Mouse (Mus musculus) small intestine, adult 2 months (tissue): ENCODE results near the gene Ankfn1. TPM values are rescaled to one million over a fixed set of nuclear protein-coding genes. Genes with fewer than 3 reads are reported as not detected.

Experiments
- H3K27ac ChIP-seq: fragments of 200-500 bp; 2 replicates; pipeline ENCODE4 v1.5.1; 2012; ENCODE audit warnings: low read depth, low read length, control low read depth, inconsistent platforms; ENCODE audit not compliant: insufficient read depth
- H3K27me3 ChIP-seq: fragments of 200-500 bp; 2 replicates; pipeline ENCODE4 v1.6.1; 2012; ENCODE audit warnings: mild to moderate bottlenecking, moderate library complexity, low read length, inconsistent platforms; ENCODE audit not compliant: control insufficient read depth, insufficient read depth
- H3K36me3 ChIP-seq: fragments of 200-500 bp; 2 replicates; pipeline ENCODE4 v1.6.1; 2012; ENCODE audit warnings: mild to moderate bottlenecking, low read length, control low read depth, inconsistent platforms; ENCODE audit not compliant: control insufficient read depth, insufficient read depth
- H3K4me1 ChIP-seq: fragments of 200-500 bp; 2 replicates; pipeline ENCODE4 v1.6.1; 2012; ENCODE audit warnings: low read length, inconsistent platforms, mixed read lengths; ENCODE audit not compliant: control insufficient read depth, insufficient read depth, insufficient read length
- H3K4me3 ChIP-seq: fragments of 200-500 bp; 2 replicates; pipeline ENCODE4 v1.5.1; 2012; ENCODE audit warnings: low read depth, mild to moderate bottlenecking, control low read depth, inconsistent platforms, low read length, moderate library complexity
- CTCF ChIP-seq: fragments of 200-500 bp; IDR thresholded peaks from 2 replicates; pipeline ENCODE4 v1.5.1; 2012; ENCODE audit warnings: low read depth, mild to moderate bottlenecking, control low read depth, inconsistent platforms, low read length, moderate library complexity, mixed read lengths; ENCODE audit not compliant: insufficient replicate concordance, insufficient read length; ENCODE audit errors: extremely low read depth
- POLR2A ChIP-seq: fragments of 200-500 bp; IDR thresholded peaks from 2 replicates; pipeline ENCODE4 v1.6.1; 2012; ENCODE audit warnings: low read depth, mild to moderate bottlenecking, control low read depth, inconsistent platforms, low read length, moderate library complexity
- WGBS: fragments of 180-500 bp; shearing (Covaris S2); methylation state at CpG from one replicate; pipeline ENCODE4 v1.1.7; 2018; 5-methylcytosine and 5-hydroxymethylcytosine counted together
- polyA plus RNA-seq: library from polyadenylated mRNA; depleted of rRNA; stranded (reverse); fragments of >200 nt; gene quantifications from 2 replicates; pipeline ENCODE4 v1.2.3, GENCODE M21; 2012

The Ankfn1 gene
- polyA plus RNA-seq, 1 experiment: 0.05 TPM

DNA sequence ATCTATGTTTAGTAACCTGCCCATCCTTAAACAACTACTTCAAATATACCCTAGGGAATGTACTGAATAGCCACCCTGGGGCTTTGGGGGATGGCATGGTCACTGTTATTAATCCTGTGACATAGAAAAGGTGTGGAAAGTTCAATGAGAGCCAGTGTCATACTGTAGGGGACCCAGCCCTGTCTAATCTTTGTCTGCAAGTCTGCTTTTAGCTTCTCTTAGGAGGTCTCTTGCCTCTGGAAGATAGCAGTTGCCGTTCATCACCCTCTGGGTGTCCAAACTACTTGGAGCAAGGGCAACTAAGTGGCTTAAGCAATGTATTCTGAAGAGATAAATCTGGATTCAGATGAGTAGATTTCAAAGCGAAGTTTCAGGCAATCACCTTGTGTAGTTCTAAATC, 357.6 kb downstream of the Ankfn1 start:
- H3K36me3 ChIP-seq: no peaks in the 10 kb centered on the region
- 74% methylated on average over 2 of the region's 2 CpGs for WGBS
- no peaks in the 10 kb centered on the region for H3K4me1 ChIP-seq
- TF ChIP-seq POLR2A (no peak), CTCF (no peak)
- no peaks in the 10 kb centered on the region for H3K27me3 ChIP-seq
- H3K27ac ChIP-seq: no peak overlapping the region
- no peak overlapping the region for H3K4me3 ChIP-seq

DNA sequence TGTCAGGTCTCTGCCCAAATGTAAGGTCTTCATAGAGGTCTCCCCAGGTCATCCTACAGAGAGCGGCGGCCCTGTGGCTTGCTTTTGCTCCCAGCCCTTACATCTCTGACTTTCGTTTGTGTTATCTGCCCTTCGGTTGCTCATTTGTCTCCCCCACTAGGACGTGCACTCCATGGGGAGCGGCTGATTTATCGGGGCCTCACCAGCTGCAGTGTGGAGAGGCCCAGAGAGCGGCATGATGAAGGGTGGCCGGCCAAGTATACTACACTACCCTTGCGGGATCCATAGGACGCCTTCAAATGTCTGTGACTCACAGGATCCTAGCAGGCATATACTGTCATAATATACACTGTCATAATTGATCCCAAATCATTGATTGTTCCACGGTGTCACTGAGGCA, 358.8 kb downstream of the Ankfn1 start:
- H3K27ac ChIP-seq: no peak overlapping the region
- TF ChIP-seq CTCF (no peak), POLR2A (no peak)
- H3K4me3 ChIP-seq: no peak overlapping the region
- no peaks in the 10 kb centered on the region for H3K27me3 ChIP-seq
- 61% methylated on average over 12 of the region's 12 CpGs for WGBS
- no peaks in the 10 kb centered on the region for H3K4me1 ChIP-seq
- H3K36me3 ChIP-seq: no peaks in the 10 kb centered on the region

DNA sequence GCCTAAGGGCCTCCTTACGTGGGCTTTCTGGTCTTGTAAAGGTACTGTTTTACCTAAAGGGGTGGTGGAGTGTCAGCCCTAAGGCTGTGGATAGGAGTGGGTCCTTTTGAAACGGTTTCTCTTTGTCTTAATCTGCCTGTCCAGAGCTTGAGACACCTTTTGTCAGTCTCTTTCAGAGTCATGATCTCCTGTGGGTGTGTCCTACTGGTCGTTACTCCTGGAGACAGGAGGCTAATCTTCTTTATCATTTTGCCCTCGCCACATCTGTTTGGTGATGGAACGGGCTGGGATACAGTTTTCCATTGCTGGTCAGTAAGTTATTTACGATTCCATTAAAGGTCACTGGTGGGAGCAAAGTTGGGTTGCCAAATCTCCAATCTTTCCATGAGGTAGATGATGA, 360.7 kb downstream of the Ankfn1 start:
- H3K4me1 ChIP-seq: no peaks in the 10 kb centered on the region
- H3K27ac ChIP-seq: no peak overlapping the region
- 57% methylated on average over 6 of the region's 6 CpGs for WGBS
- no peaks in the 10 kb centered on the region for H3K36me3 ChIP-seq
- H3K27me3 ChIP-seq: no peaks in the 10 kb centered on the region
- H3K4me3 ChIP-seq: no peak overlapping the region
- TF ChIP-seq POLR2A: no peak

DNA sequence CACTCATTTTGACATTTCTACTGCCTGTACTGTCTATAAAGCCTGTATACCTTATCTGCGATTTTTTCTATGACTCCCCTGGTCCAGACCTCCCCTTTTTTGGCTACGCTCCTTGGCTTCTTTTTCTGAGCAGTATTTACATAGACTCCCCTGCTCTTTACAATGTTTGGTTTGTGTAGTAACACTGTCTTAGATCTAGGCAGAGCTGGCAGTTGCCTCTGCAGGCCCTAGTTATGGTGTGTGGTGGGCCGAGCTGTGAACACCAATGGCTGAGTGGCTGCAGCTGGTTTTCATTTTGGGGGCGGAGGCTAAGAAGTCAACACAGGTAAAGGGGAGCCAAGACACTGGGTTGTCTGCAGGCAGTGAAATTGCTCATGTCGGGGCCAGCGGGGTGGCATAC, 368.7 kb downstream of the Ankfn1 start:
- WGBS: 77% methylated on average over 6 of the region's 6 CpGs

DNA sequence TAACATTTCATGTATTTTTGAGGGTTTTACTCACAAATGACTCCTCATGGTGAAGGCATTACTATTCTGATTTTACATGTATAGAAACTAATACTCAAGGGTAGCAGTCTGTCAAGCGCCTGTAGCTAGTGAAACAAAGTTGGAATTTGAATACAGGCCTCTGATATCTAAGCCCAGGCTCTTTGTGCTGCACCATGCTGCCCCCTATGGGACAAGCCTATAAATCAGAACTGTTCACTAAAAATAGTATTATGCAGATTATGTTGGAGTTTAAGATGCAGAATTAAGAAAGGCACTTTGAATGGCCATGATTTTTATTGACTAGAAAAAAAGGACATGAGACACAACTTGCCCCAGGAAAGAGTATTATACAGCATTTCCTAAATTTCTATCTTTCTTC, 373.0 kb downstream of the Ankfn1 start:
- Histone ChIP-seq H3K36me3 (no peaks in the 10 kb centered on the region), H3K4me1 (no peaks in the 10 kb centered on the region), H3K27me3 (no peaks in the 10 kb centered on the region), H3K27ac (no peak overlapping the region), H3K4me3 (no peak overlapping the region)
- 87% methylated on average over 1 of the region's 1 CpGs for WGBS
- no peak for TF ChIP-seq POLR2A
- TF ChIP-seq CTCF: no peak

More for the DNA sequence above, 368.7 kb downstream of the Ankfn1 start:
- H3K4me1 ChIP-seq: no peaks in the 10 kb centered on the region
- H3K27ac ChIP-seq: no peak overlapping the region
- no peak overlapping the region for H3K4me3 ChIP-seq
- H3K36me3 ChIP-seq: no peaks in the 10 kb centered on the region
- H3K27me3 ChIP-seq: no peaks in the 10 kb centered on the region
- TF ChIP-seq POLR2A (no peak), CTCF (no peak)

DNA sequence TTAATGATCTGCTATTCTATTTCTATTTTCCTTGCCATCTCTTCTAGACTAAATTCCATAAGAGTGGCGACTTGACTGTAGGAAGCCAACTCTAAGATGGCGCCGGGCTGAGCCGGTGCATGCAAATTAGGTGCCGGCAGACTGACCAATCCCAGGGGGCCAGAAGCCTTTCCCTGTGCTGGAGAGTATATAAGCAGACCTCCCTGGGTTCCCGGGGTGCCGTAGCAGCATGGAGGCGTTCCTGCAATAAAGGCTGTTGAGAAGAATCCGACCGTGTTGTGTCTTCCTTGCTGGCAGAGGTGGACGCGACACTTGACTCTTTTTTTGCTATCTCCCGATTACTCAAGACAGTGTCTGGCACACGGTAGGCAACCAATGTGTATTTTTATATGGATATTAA, 374.0 kb downstream of the Ankfn1 start:
- Histone ChIP-seq H3K4me3 (no peak overlapping the region), H3K36me3 (no peaks in the 10 kb centered on the region), H3K4me1 (no peaks in the 10 kb centered on the region), H3K27me3 (no peaks in the 10 kb centered on the region), H3K27ac (no peak overlapping the region)
- 96% methylated on average over 14 of the region's 14 CpGs for WGBS
- no peak for TF ChIP-seq CTCF
- TF ChIP-seq POLR2A: no peak

DNA sequence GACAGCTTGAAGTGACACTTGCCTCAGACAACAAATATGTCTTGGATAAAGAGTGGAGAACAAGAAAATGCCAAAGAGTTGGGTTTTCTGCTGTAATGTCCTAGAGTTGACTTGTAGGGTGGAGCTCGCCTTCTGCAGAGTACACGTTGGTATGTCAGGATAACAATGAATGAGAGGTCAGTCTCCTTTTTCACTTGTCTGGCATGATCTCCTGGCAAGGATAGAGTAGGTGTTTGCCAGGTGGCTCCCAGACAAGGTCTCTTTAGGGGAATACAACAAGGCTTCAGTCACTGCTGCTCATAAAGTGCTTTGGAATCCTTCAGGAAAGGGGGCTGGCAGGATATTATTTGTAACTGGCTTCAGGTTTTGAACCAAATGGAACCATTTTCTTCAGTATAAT, 388.6 kb downstream of the Ankfn1 start:
- TF ChIP-seq CTCF: no peak
- TF ChIP-seq POLR2A: no peak
- WGBS: 56% methylated on average over 2 of the region's 2 CpGs
- no peak overlapping the region for H3K4me3 ChIP-seq

DNA sequence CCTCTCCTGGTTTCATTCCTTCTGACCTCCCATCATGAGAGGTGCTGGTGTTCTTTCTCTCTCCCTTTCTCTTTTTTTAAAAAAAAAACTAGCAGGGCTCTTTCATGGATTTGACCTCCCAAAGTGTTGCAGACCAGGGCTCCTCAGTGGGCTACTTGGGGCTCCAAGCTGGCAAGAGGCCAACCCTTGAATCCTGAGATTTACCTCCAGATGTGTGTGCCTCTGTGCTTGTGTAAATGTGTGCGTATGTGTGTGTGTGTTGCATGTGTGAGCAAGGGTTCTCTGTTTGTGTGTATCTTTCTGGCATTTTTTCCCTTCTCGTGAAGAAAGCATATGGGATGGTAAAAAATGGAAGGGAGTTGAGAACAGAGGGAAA, 394.8 kb downstream of the Ankfn1 start:
- Histone ChIP-seq H3K27ac (no peak overlapping the region), H3K36me3 (no peaks in the 10 kb centered on the region), H3K4me3 (no peak overlapping the region), H3K4me1 (no peaks in the 10 kb centered on the region), H3K27me3 (no peaks in the 10 kb centered on the region)
- TF ChIP-seq CTCF: no peak
- no peak for TF ChIP-seq POLR2A
- 86% methylated on average over 2 of the region's 2 CpGs for WGBS

More for the DNA sequence above, 388.6 kb downstream of the Ankfn1 start:
- Histone ChIP-seq H3K27me3 (no peaks in the 10 kb centered on the region), H3K36me3 (no peaks in the 10 kb centered on the region), H3K27ac (no peak overlapping the region), H3K4me1 (no peaks in the 10 kb centered on the region)
